Mouse (Mus musculus) left cerebral cortex, adult 9 months (tissue): ENCODE results near the gene Klhl32.
"Not testable (repeated sequence)": the region's sequence is repeated elsewhere in the genome, so short reads cannot be mapped to it uniquely, and the experiment has no call there.

Experiments used
- DNase-seq, 2 experiments: peaks; one replicate each; pipeline ENCODE4 v3.0.0; 2022; ENCODE audit warnings: low spot score in 2 of 2

Gene Klhl32

GRCm38 (mm10) chr4:24795180-24795579 lies 55.7 kb downstream of the Klhl32 start:
- DNase-seq = no peak

GRCm38 (mm10) chr4:24793726-24794345 lies 57.1 kb downstream of the Klhl32 start:
- DNase-seq = no peak

- no peak for DNase-seq
Observed at GRCm38 (mm10) chr4:24792416-24792981, 58.4 kb downstream of the Klhl32 start.

GRCm38 (mm10) chr4:24789331-24789730 lies 61.6 kb downstream of the Klhl32 start:
- no peak for DNase-seq

GRCm38 (mm10) chr4:24785757-24786532 lies 65.0 kb downstream of the Klhl32 start:
- DNase-seq = no peak

- DNase-seq = no peak
Observed at GRCm38 (mm10) chr4:24765919-24766318, 85.0 kb downstream of the Klhl32 start.

- no peak for DNase-seq
Observed at GRCm38 (mm10) chr4:24765469-24765868, 85.5 kb downstream of the Klhl32 start.

GRCm38 (mm10) chr4:24764558-24764957 lies 86.4 kb downstream of the Klhl32 start:
- no peak for DNase-seq

GRCm38 (mm10) chr4:24763451-24763850 lies 87.5 kb downstream of the Klhl32 start:
- DNase-seq = no peak

- peak in 1 of 2 experiments; percentile 16 for DNase-seq
Observed at GRCm38 (mm10) chr4:24758954-24759353, 92.0 kb downstream of the Klhl32 start.

- DNase-seq = peak in 1 of 2 experiments; percentile 11
Observed at GRCm38 (mm10) chr4:24752517-24753208, 98.3 kb downstream of the Klhl32 start.

GRCm38 (mm10) chr4:24737080-24737479 lies 113.8 kb downstream of the Klhl32 start:
- peak; percentile 59 to 64 for DNase-seq

- peak in 1 of 2 experiments; percentile 82 for DNase-seq
Observed at GRCm38 (mm10) chr4:24720834-24721233, 130.1 kb downstream of the Klhl32 start.

GRCm38 (mm10) chr4:24715559-24715958 lies 135.4 kb downstream of the Klhl32 start:
- DNase-seq = no peak

- DNase-seq = no peak
Observed at GRCm38 (mm10) chr4:24714367-24714766, 136.6 kb downstream of the Klhl32 start.

- DNase-seq = peak in 1 of 2 experiments; percentile 20
Observed at GRCm38 (mm10) chr4:24698528-24699117, 152.3 kb downstream of the Klhl32 start.

GRCm38 (mm10) chr4:24680080-24680479 lies 170.8 kb downstream of the Klhl32 start:
- DNase-seq = no peak

GRCm38 (mm10) chr4:24670007-24670406 lies 180.9 kb downstream of the Klhl32 start:
- DNase-seq = no peak

GRCm38 (mm10) chr4:24659218-24659617 lies 191.7 kb downstream of the Klhl32 start:
- DNase-seq = no peak

- not testable (repeated sequence) for DNase-seq
Observed at GRCm38 (mm10) chr4:24644735-24645134, 206.2 kb downstream of the Klhl32 start.

- DNase-seq = no peak
Observed at GRCm38 (mm10) chr4:24642306-24642705, 208.6 kb downstream of the Klhl32 start.
